13 mouse cellular contexts compared by ENCODE assay signal in the genomic region with DNA sequence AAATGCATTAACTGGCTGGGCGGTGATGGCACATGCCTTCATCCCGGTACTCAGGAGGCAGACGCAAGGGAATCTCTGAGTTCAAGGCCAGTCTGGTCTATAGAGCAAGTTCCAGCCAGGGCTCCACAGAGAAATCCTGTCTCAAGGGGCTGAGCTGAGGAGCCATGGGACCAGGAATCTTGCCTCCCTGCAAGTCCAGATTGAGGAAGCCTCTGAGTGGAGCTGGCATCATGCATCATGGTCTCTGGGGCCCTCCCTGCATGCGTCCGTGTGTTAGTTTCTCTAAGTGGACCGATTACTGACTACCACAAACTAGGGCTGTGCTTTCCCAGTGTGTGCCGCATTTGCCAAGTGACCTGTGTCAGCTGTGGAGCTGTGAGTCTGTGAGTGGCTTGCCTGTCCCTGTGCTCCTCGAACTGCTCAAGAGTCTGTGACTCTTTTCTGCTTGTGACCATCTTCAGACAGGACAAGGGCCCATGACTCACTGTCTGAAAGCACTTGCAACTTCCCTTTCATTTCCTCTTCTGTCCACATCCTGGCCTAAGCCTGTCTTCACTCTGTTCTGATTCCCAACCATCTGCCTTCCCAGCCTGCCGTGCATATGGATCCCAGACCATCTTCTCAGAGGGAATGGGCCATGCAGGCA.
DNase-seq lines count a peak whose midpoint lies in the region; TF ChIP-seq lines count a peak whose summit lies in the region.
"Had no signal": no experiment of that assay in that cellular context is flagged by ENCODE, and none has a peak within 500 bp of the region (broad histone marks: within the 10 kb centered on the region; RNA-seq: fewer than 3 reads in every experiment).

No protein-coding gene starts in this region.

- H3K4me1 ChIP-seq in kidney, adult 2 months (ENCODE audit: control insufficient read depth, insufficient read depth, low read length): no peaks in the 10 kb centered on the region
- H3K4me1 ChIP-seq: midbrain, embryonic 15.5 days had no signal

- H3K27me3 ChIP-seq in kidney, adult 2 months (replicated peaks; ENCODE audit: control insufficient read depth, insufficient read depth, low read length): no peaks in the 10 kb centered on the region
- H3K27me3 ChIP-seq: limb, embryonic 12.5 days; midbrain, embryonic 15.5 days had no signal

- TF ChIP-seq POLR2A in kidney, adult 2 months (IDR thresholded peaks at IDR 0.05; ENCODE audit: low read depth, low read length): no peak

- no peak overlapping the region for H3K4me3 ChIP-seq in kidney, adult 2 months (ENCODE audit: insufficient read depth, low read depth, low read length)
- H3K4me3 ChIP-seq: hindbrain, embryonic 10.5 days; limb, embryonic 12.5 days; midbrain, embryonic 15.5 days had no signal

- peak; percentile 10 for DNase-seq in kidney, adult 2 months
- DNase-seq in kidney, adult 11 months: no peak
- DNase-seq in CD4-positive helper T cell, adult 2 months (ENCODE audit: low read depth, low spot score): peak; percentile 32
- peak; percentile 35 for DNase-seq in induced T-regulatory cell, adult 2 months (ENCODE audit: low read depth)
- peak; percentile 19 for DNase-seq in naive thymus-derived CD4-positive, alpha-beta T cell, adult 2 months (ENCODE audit: low read depth)
- no peak for DNase-seq in thymus, adult 18-20 months
- no peak for DNase-seq in left cerebral cortex, adult 9 months (ENCODE audit: low spot score in 2 of 2)
- DNase-seq in retina, postnatal 1 day: no peak
- DNase-seq: cerebellum, adult 9-10 months had no signal

- no peak for TF ChIP-seq CTCF in kidney, adult 2 months (conservative IDR thresholded peaks at IDR 0.05; ENCODE audit: insufficient read depth, insufficient read length, low read depth, low read length)

- H3K36me3 ChIP-seq in kidney, adult 2 months (ENCODE audit: control insufficient read depth, insufficient read depth, low read length): no peaks in the 10 kb centered on the region
- H3K36me3 ChIP-seq: hindbrain, embryonic 10.5 days; limb, embryonic 12.5 days; midbrain, embryonic 15.5 days had no signal

- WGBS in kidney, adult 2 months: 85% methylated on average over 9 of the region's 9 CpGs

- H3K27ac ChIP-seq in kidney, adult 2 months (ENCODE audit: insufficient read depth, low read depth, low read length): no peak overlapping the region
- H3K27ac ChIP-seq: hindbrain, embryonic 10.5 days; kidney, postnatal 0 days; limb, embryonic 12.5 days; midbrain, embryonic 15.5 days had no signal

Comparison
In these comparisons a context has a peak if more than half of its experiments do, and no peak if none do; other contexts are left out.
1. DNase-seq: peak in kidney, adult 2 months (single experiment), CD4-positive helper T cell, adult 2 months (single experiment), induced T-regulatory cell, adult 2 months (single experiment) and naive thymus-derived CD4-positive, alpha-beta T cell, adult 2 months (single experiment); none in kidney, adult 11 months (single experiment), thymus, adult 18-20 months (0 of 2), left cerebral cortex, adult 9 months (0 of 2) and retina, postnatal 1 day (single experiment).